Mouse (Mus musculus): ENCODE data around the gene Ifngr1. TPM values are rescaled to one million over a fixed set of nuclear protein-coding genes. Genes with fewer than 3 reads are reported as not detected.

Ifngr1 gene
- polyA plus RNA-seq, 1 experiment from 2014 or later: 20.0 TPM

GRCm38 (mm10) chr10:19582806-19583430, 8.8 kb upstream of the Ifngr1 start:
- no peaks in the 10 kb centered on the region for H3K9me3 ChIP-seq (replicated peaks; ENCODE audit: control insufficient read depth, low read length, poor library complexity, severe bottlenecking)
- 85% methylated on average over 7 of the region's 7 CpGs for WGBS
- no peak overlapping the region for H3K4me2 ChIP-seq (ENCODE audit: low read length)
- H3K27me3 ChIP-seq (ENCODE audit: control insufficient read depth, insufficient read depth, low read depth, low read length): no peaks in the 10 kb centered on the region
- no peaks in the 10 kb centered on the region for H3K4me1 ChIP-seq (ENCODE audit: control insufficient read depth, insufficient read depth, low read length)
- no peak overlapping the region for H3K27ac ChIP-seq (ENCODE audit: low read length)
- no peak overlapping the region for H3K4me3 ChIP-seq (ENCODE audit: low read depth, low read length)
- H3K9ac ChIP-seq (ENCODE audit: low read depth, low read length): no peak overlapping the region
- no peaks in the 10 kb centered on the region for H3K36me3 ChIP-seq (ENCODE audit: control insufficient read depth, insufficient read depth, low read length)
- ATAC-seq: no peak

DNA sequence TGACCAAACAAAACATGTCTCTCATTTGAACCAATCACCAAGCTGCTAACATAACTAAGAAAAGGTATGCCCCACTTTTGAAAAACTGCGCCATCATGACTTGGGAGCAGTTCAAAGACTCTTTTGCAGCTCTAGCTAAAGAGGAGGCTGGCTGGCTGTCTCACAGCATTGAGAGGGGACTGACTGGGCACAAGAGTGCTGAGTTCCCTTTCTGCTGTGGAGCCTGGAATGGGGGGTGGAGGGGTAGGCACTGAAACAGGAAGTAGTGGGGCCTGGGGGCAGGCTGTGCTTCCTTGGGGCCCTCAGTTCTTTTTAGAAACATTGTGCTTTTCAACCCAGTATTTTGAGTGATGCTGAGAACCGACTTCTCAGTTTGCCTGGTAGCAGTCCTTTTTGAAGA, 7.7 kb upstream of the Ifngr1 start:
- H3K27me3 ChIP-seq (ENCODE audit: control insufficient read depth, insufficient read depth, low read depth, low read length): no peaks in the 10 kb centered on the region
- H3K27ac ChIP-seq (ENCODE audit: low read length): no peak overlapping the region
- WGBS: 80% methylated on average over 2 of the region's 2 CpGs
- H3K4me3 ChIP-seq (ENCODE audit: low read depth, low read length): no peak overlapping the region
- no peak overlapping the region for H3K9ac ChIP-seq (ENCODE audit: low read depth, low read length)
- no peaks in the 10 kb centered on the region for H3K36me3 ChIP-seq (ENCODE audit: control insufficient read depth, insufficient read depth, low read length)
- no peak overlapping the region for H3K4me2 ChIP-seq (ENCODE audit: low read length)
- ATAC-seq: no peak
- H3K9me3 ChIP-seq (replicated peaks; ENCODE audit: control insufficient read depth, low read length, poor library complexity, severe bottlenecking): no peaks in the 10 kb centered on the region
- no peaks in the 10 kb centered on the region for H3K4me1 ChIP-seq (ENCODE audit: control insufficient read depth, insufficient read depth, low read length)

DNA sequence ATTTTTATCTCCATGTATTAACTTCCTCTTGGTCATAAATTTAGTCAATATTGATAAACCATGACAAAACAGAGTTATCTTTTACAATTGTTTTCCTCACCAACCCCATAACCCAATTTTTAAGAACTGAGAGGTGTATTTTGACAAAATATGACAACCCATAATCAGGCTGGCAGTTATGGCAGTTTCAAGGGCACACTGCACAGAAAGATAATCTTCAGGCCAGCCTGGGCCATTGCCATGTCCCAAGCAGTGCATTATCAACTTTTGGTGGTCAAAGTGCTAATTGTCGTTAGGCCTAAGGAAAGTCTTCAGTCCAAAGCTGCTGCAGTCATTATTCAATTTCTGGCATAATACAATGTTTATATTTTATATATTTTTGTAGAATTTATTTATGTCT, 6.9 kb upstream of the Ifngr1 start:
- Histone ChIP-seq H3K27me3 (ENCODE audit: control insufficient read depth, insufficient read depth, low read depth, low read length) (no peaks in the 10 kb centered on the region), H3K4me3 (ENCODE audit: low read depth, low read length) (no peak overlapping the region), H3K9ac (ENCODE audit: low read depth, low read length) (no peak overlapping the region), H3K36me3 (ENCODE audit: control insufficient read depth, insufficient read depth, low read length) (no peaks in the 10 kb centered on the region), H3K4me2 (ENCODE audit: low read length) (no peak overlapping the region), H3K9me3 (replicated peaks; ENCODE audit: control insufficient read depth, low read length, poor library complexity, severe bottlenecking) (no peaks in the 10 kb centered on the region), H3K27ac (ENCODE audit: low read length) (no peak overlapping the region), H3K4me1 (ENCODE audit: control insufficient read depth, insufficient read depth, low read length) (no peaks in the 10 kb centered on the region)
- 98% methylated on average over 1 of the region's 1 CpGs for WGBS
- ATAC-seq: no peak

GRCm38 (mm10) chr10:19585860-19586259, 5.9 kb upstream of the Ifngr1 start:
- H3K27me3 ChIP-seq (ENCODE audit: control insufficient read depth, insufficient read depth, low read depth, low read length): no peaks in the 10 kb centered on the region
- H3K9ac ChIP-seq (ENCODE audit: low read depth, low read length): no peak overlapping the region
- ATAC-seq: no peak
- no peaks in the 10 kb centered on the region for H3K4me1 ChIP-seq (ENCODE audit: control insufficient read depth, insufficient read depth, low read length)
- H3K4me2 ChIP-seq (ENCODE audit: low read length): no peak overlapping the region
- H3K36me3 ChIP-seq (ENCODE audit: control insufficient read depth, insufficient read depth, low read length): no peaks in the 10 kb centered on the region
- no peak overlapping the region for H3K4me3 ChIP-seq (ENCODE audit: low read depth, low read length)
- H3K9me3 ChIP-seq (replicated peaks; ENCODE audit: control insufficient read depth, low read length, poor library complexity, severe bottlenecking): no peaks in the 10 kb centered on the region
- no peak overlapping the region for H3K27ac ChIP-seq (ENCODE audit: low read length)
- WGBS: 87% methylated on average over 5 of the region's 5 CpGs

- Histone ChIP-seq H3K4me3 (ENCODE audit: low read depth, low read length) (no peak overlapping the region), H3K4me2 (ENCODE audit: low read length) (no peak overlapping the region), H3K36me3 (ENCODE audit: control insufficient read depth, insufficient read depth, low read length) (no peaks in the 10 kb centered on the region), H3K27me3 (ENCODE audit: control insufficient read depth, insufficient read depth, low read depth, low read length) (no peaks in the 10 kb centered on the region), H3K27ac (ENCODE audit: low read length) (no peak overlapping the region), H3K9me3 (replicated peaks; ENCODE audit: control insufficient read depth, low read length, poor library complexity, severe bottlenecking) (no peaks in the 10 kb centered on the region), H3K9ac (ENCODE audit: low read depth, low read length) (no peak overlapping the region), H3K4me1 (ENCODE audit: control insufficient read depth, insufficient read depth, low read length) (no peaks in the 10 kb centered on the region)
- WGBS: 75% methylated on average over 3 of the region's 3 CpGs
- no peak for ATAC-seq
Measured at GRCm38 (mm10) chr10:19587281-19587680, 4.5 kb upstream of the Ifngr1 start.

GRCm38 (mm10) chr10:19589626-19590025, 2.1 kb upstream of the Ifngr1 start:
- no peak for ATAC-seq
- Histone ChIP-seq H3K36me3 (ENCODE audit: control insufficient read depth, insufficient read depth, low read length) (no peaks in the 10 kb centered on the region), H3K4me2 (ENCODE audit: low read length) (no peak overlapping the region), H3K27ac (ENCODE audit: low read length) (no peak overlapping the region), H3K4me1 (ENCODE audit: control insufficient read depth, insufficient read depth, low read length) (peaks cover 6% of the 10 kb centered on the region), H3K9me3 (replicated peaks; ENCODE audit: control insufficient read depth, low read length, poor library complexity, severe bottlenecking) (no peaks in the 10 kb centered on the region), H3K9ac (ENCODE audit: low read depth, low read length) (no peak overlapping the region), H3K27me3 (ENCODE audit: control insufficient read depth, insufficient read depth, low read depth, low read length) (no peaks in the 10 kb centered on the region), H3K4me3 (ENCODE audit: low read depth, low read length) (no peak overlapping the region)
- 88% methylated on average over 12 of the region's 12 CpGs for WGBS

DNA sequence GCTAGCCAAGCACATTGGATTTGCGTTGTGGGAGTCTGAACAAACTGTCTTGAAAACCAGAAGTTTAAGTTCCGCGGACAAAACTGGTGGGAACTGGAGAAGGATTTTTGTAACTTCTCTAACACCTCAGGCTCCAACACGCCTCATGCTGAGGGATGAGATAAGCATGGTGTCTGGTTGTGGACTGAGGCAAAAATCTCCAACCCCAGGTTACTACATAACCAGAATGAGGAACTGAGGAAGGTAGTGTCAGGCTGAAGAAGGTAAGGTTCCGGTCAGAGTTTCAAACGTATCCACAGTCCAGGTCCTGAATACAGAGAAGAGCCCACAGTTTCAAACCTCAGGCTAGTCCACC, 486 bp upstream of the Ifngr1 start:
- Histone ChIP-seq H3K4me1 (ENCODE audit: control insufficient read depth, insufficient read depth, low read length) (peaks cover 6% of the 10 kb centered on the region), H3K4me3 (ENCODE audit: low read depth, low read length) (peak overlapping the region; percentile 81), H3K9ac (ENCODE audit: low read depth, low read length) (no peak overlapping the region), H3K27ac (ENCODE audit: low read length) (no peak overlapping the region), H3K9me3 (replicated peaks; ENCODE audit: control insufficient read depth, low read length, poor library complexity, severe bottlenecking) (no peaks in the 10 kb centered on the region), H3K27me3 (ENCODE audit: control insufficient read depth, insufficient read depth, low read depth, low read length) (no peaks in the 10 kb centered on the region), H3K4me2 (ENCODE audit: low read length) (peak overlapping the region; percentile 89), H3K36me3 (ENCODE audit: control insufficient read depth, insufficient read depth, low read length) (no peaks in the 10 kb centered on the region)
- WGBS: 31% methylated on average over 6 of the region's 6 CpGs
- ATAC-seq: no peak

- Histone ChIP-seq H3K27ac (ENCODE audit: low read length) (no peak overlapping the region), H3K9me3 (replicated peaks; ENCODE audit: control insufficient read depth, low read length, poor library complexity, severe bottlenecking) (no peaks in the 10 kb centered on the region), H3K27me3 (ENCODE audit: control insufficient read depth, insufficient read depth, low read depth, low read length) (no peaks in the 10 kb centered on the region), H3K4me3 (ENCODE audit: low read depth, low read length) (peak overlapping the region; percentile 81), H3K4me1 (ENCODE audit: control insufficient read depth, insufficient read depth, low read length) (peaks cover 6% of the 10 kb centered on the region), H3K9ac (ENCODE audit: low read depth, low read length) (peak overlapping the region; percentile 88), H3K36me3 (ENCODE audit: control insufficient read depth, insufficient read depth, low read length) (no peaks in the 10 kb centered on the region), H3K4me2 (ENCODE audit: low read length) (peak overlapping the region; percentile 89)
- no peak for ATAC-seq
- WGBS: 3% methylated on average over 3 of the region's 3 CpGs
Measured at GRCm38 (mm10) chr10:19592556-19592955, 807 bp downstream of the Ifngr1 start.

DNA sequence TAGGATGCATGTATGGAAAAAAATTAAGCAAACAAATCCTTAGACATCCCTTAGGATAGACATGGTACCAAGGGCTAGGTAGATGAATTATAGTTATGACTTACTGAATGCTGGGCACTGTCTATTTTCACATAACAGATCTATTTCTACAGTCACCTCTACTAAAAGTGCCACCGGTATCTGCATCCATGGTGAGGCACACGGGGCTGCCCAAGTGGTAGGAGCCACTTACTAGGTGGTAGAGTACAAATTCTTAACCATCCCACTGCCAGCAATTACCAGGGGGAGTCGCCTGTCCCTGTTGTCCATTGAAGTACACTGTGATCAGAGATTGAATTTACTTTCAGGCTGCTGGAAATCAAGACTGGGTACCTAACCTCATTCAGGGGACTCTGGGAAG, 1.5 kb downstream of the Ifngr1 start:
- no peaks in the 10 kb centered on the region for H3K9me3 ChIP-seq (replicated peaks; ENCODE audit: control insufficient read depth, low read length, poor library complexity, severe bottlenecking)
- H3K4me1 ChIP-seq (ENCODE audit: control insufficient read depth, insufficient read depth, low read length): peaks cover 6% of the 10 kb centered on the region
- no peak overlapping the region for H3K27ac ChIP-seq (ENCODE audit: low read length)
- no peak overlapping the region for H3K9ac ChIP-seq (ENCODE audit: low read depth, low read length)
- 0 out of 2 replicates have a peak overlapping the region, but pooled peaks have one; percentile 10 for H3K4me2 ChIP-seq (ENCODE audit: low read length)
- H3K27me3 ChIP-seq (ENCODE audit: control insufficient read depth, insufficient read depth, low read depth, low read length): no peaks in the 10 kb centered on the region
- H3K36me3 ChIP-seq (ENCODE audit: control insufficient read depth, insufficient read depth, low read length): no peaks in the 10 kb centered on the region
- no peak for ATAC-seq
- H3K4me3 ChIP-seq (ENCODE audit: low read depth, low read length): no peak overlapping the region
- 86% methylated on average over 3 of the region's 3 CpGs for WGBS

Data from midbrain, embryonic 16.5 days (tissue).